Mouse (Mus musculus): ENCODE data around the gene Olfr622. TPM values are rescaled to one million over a fixed set of nuclear protein-coding genes. Genes with fewer than 3 reads are reported as not detected.

The Olfr622 gene
- not detected in 2 replicates for polyA plus RNA-seq (2015; fragmentation: Nextera tagmentation; extraction: Ambion mirVana)

DNA sequence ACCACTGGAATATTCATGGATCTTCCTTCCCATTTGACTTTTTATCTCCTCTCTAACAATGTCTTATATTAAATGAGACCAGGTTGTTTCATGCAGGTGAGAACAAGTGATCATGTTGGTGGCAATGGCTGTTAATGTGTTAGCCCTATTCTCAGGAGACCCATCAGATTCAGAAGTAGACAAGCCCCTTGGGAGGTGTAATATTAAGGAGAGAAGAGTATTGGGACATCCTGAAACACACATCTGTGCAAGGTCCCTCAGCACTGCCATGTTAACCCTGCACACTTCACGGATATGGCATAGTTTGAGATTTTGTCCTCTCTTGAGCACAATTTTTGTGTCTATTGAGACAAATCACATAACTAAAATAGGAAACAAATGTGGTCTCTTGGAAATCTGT lies at the start of gene Olfr622:
Olfr622 (minus strand) TSS at position 101 of the 400 bp plus-strand sequence.
- Histone ChIP-seq H3K9me3 (replicated peaks) (no peaks in the 10 kb centered on the region), H3K4me2 (no peak within 1 kb of the TSS), H3K36me3 (no peaks in the 10 kb centered on the region), H3K4me1 (no peaks in the 10 kb centered on the region), H3K4me3 (replicated peaks) (no peak within 1 kb of the TSS), H3K27me3 (replicated peaks) (no peaks in the 10 kb centered on the region), H3K27ac (replicated peaks) (no peak within 1 kb of the TSS), H3K9ac (replicated peaks) (no peak within 1 kb of the TSS)
- WGBS: 74% methylated on average over 1 of the region's 1 CpGs
- no peak for ATAC-seq (ENCODE audit: low FRiP score)

DNA sequence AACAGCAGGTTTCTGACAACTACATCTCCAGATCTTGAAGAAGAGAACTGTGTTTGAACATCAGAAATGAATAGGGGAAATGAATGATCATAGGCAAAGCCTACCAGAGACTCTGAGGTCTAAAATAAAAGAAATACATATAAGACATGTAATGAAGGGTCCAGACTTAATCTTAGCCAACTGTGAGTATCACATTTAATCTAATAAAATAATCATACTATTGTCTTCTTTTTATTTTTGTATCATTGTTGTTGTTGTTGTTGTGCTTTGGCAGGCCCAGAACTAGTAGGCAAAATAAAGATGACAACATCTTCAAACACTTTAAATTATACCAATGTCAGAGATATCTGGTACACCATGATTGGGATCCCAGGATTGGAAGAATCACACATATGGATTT lies 39.9 kb upstream of the Olfr622 start, which contains the start of gene Olfr625-ps1:
Olfr625-ps1 (plus strand) TSS at position 301 of the 400 bp plus-strand sequence.
- ATAC-seq (ENCODE audit: low FRiP score): no peak
- H3K4me2 ChIP-seq: no peak within 1 kb of the TSS
- no peaks in the 10 kb centered on the region for H3K4me1 ChIP-seq
- no peaks in the 10 kb centered on the region for H3K36me3 ChIP-seq
- H3K27me3 ChIP-seq (replicated peaks): no peaks in the 10 kb centered on the region
- H3K4me3 ChIP-seq (replicated peaks): no peak within 1 kb of the TSS
- no peaks in the 10 kb centered on the region for H3K9me3 ChIP-seq (replicated peaks)
- no peak within 1 kb of the TSS for H3K27ac ChIP-seq (replicated peaks)
- no peak within 1 kb of the TSS for H3K9ac ChIP-seq (replicated peaks)

GRCm38 (mm10) chr7:103671091-103671490 lies 28.6 kb upstream of the Olfr622 start, which contains the start of gene Olfr624:
Gene Olfr624, minus strand, starts transcription at chr7:103671191.
- no peaks in the 10 kb centered on the region for H3K9me3 ChIP-seq (replicated peaks)
- no peak for ATAC-seq (ENCODE audit: low FRiP score)
- WGBS: 88% methylated on average over 2 of the region's 2 CpGs

GRCm38 (mm10) chr7:103663598-103663997 lies 21.1 kb upstream of the Olfr622 start, which contains the start of gene Olfr623:
Gene Olfr623, minus strand, starts transcription at chr7:103663698.
- Histone ChIP-seq H3K4me1 (no peaks in the 10 kb centered on the region), H3K9me3 (replicated peaks) (no peaks in the 10 kb centered on the region), H3K27ac (replicated peaks) (no peak within 1 kb of the TSS), H3K4me3 (replicated peaks) (no peak within 1 kb of the TSS), H3K9ac (replicated peaks) (no peak within 1 kb of the TSS), H3K27me3 (replicated peaks) (no peaks in the 10 kb centered on the region), H3K4me2 (no peak within 1 kb of the TSS), H3K36me3 (no peaks in the 10 kb centered on the region)
- ATAC-seq (ENCODE audit: low FRiP score): no peak

More at GRCm38 (mm10) chr7:103671091-103671490, 28.6 kb upstream of the Olfr622 start, which contains the start of gene Olfr624:
- Histone ChIP-seq H3K4me1 (no peaks in the 10 kb centered on the region), H3K4me2 (no peak within 1 kb of the TSS), H3K27me3 (replicated peaks) (no peaks in the 10 kb centered on the region), H3K9ac (replicated peaks) (no peak within 1 kb of the TSS), H3K36me3 (no peaks in the 10 kb centered on the region), H3K27ac (replicated peaks) (no peak within 1 kb of the TSS), H3K4me3 (replicated peaks) (no peak within 1 kb of the TSS)

GRCm38 (mm10) chr7:103644070-103644469 lies 1.6 kb upstream of the Olfr622 start:
- WGBS: 80% methylated on average over 4 of the region's 4 CpGs
- H3K27me3 ChIP-seq (replicated peaks): no peaks in the 10 kb centered on the region
- no peak overlapping the region for H3K27ac ChIP-seq (replicated peaks)
- no peak for ATAC-seq (ENCODE audit: low FRiP score)
- no peak overlapping the region for H3K4me3 ChIP-seq (replicated peaks)
- H3K4me2 ChIP-seq: no peak overlapping the region
- no peaks in the 10 kb centered on the region for H3K36me3 ChIP-seq
- H3K9me3 ChIP-seq (replicated peaks): no peaks in the 10 kb centered on the region
- H3K4me1 ChIP-seq: no peaks in the 10 kb centered on the region
- H3K9ac ChIP-seq (replicated peaks): no peak overlapping the region

- Histone ChIP-seq H3K4me1 (no peaks in the 10 kb centered on the region), H3K27ac (replicated peaks) (no peak overlapping the region), H3K4me2 (no peak overlapping the region), H3K4me3 (replicated peaks) (no peak overlapping the region), H3K9me3 (replicated peaks) (no peaks in the 10 kb centered on the region), H3K36me3 (no peaks in the 10 kb centered on the region), H3K9ac (replicated peaks) (no peak overlapping the region), H3K27me3 (replicated peaks) (no peaks in the 10 kb centered on the region)
- no peak for ATAC-seq (ENCODE audit: low FRiP score)
Observed at GRCm38 (mm10) chr7:103636795-103637194, 5.7 kb downstream of the Olfr622 start.

GRCm38 (mm10) chr7:103612434-103612833 lies 30.1 kb downstream of the Olfr622 start, which contains the start of gene Olfr620:
Gene Olfr620, minus strand, starts transcription at chr7:103612534.
- H3K27me3 ChIP-seq (replicated peaks): no peaks in the 10 kb centered on the region
- H3K4me3 ChIP-seq (replicated peaks): no peak within 1 kb of the TSS
- no peak within 1 kb of the TSS for H3K9ac ChIP-seq (replicated peaks)
- no peaks in the 10 kb centered on the region for H3K4me1 ChIP-seq
- no peak within 1 kb of the TSS for H3K27ac ChIP-seq (replicated peaks)
- H3K36me3 ChIP-seq: no peaks in the 10 kb centered on the region
- ATAC-seq (ENCODE audit: low FRiP score): no peak
- WGBS: 79% methylated on average over 2 of the region's 2 CpGs
- H3K9me3 ChIP-seq (replicated peaks): no peaks in the 10 kb centered on the region
- H3K4me2 ChIP-seq: no peak within 1 kb of the TSS

- 91% methylated on average over 2 of the region's 2 CpGs for WGBS
- Histone ChIP-seq H3K9me3 (replicated peaks) (no peaks in the 10 kb centered on the region), H3K4me2 (no peak overlapping the region), H3K36me3 (no peaks in the 10 kb centered on the region), H3K27ac (replicated peaks) (no peak overlapping the region), H3K9ac (replicated peaks) (no peak overlapping the region), H3K4me1 (no peaks in the 10 kb centered on the region), H3K27me3 (replicated peaks) (no peaks in the 10 kb centered on the region), H3K4me3 (replicated peaks) (no peak overlapping the region)
- ATAC-seq (ENCODE audit: low FRiP score): no peak
Observed at GRCm38 (mm10) chr7:103607425-103607824, 35.1 kb downstream of the Olfr622 start.

GRCm38 (mm10) chr7:103600275-103600674 lies 42.2 kb downstream of the Olfr622 start, which contains the start of gene Olfr619:
Gene Olfr619, plus strand, starts transcription at chr7:103600575.
- Histone ChIP-seq H3K4me1 (no peaks in the 10 kb centered on the region), H3K4me2 (no peak within 1 kb of the TSS), H3K4me3 (replicated peaks) (no peak within 1 kb of the TSS), H3K9ac (replicated peaks) (no peak within 1 kb of the TSS), H3K27ac (replicated peaks) (no peak within 1 kb of the TSS), H3K9me3 (replicated peaks) (no peaks in the 10 kb centered on the region), H3K27me3 (replicated peaks) (no peaks in the 10 kb centered on the region), H3K36me3 (no peaks in the 10 kb centered on the region)
- ATAC-seq (ENCODE audit: low FRiP score): no peak

- Histone ChIP-seq H3K27ac (replicated peaks) (no peak within 1 kb of the TSS), H3K9ac (replicated peaks) (no peak within 1 kb of the TSS), H3K9me3 (replicated peaks) (no peaks in the 10 kb centered on the region), H3K4me1 (no peaks in the 10 kb centered on the region), H3K36me3 (no peaks in the 10 kb centered on the region), H3K27me3 (replicated peaks) (no peaks in the 10 kb centered on the region), H3K4me3 (replicated peaks) (no peak within 1 kb of the TSS), H3K4me2 (no peak within 1 kb of the TSS)
- ATAC-seq (ENCODE audit: low FRiP score): no peak
- WGBS: 68% methylated on average over 2 of the region's 2 CpGs
Observed at GRCm38 (mm10) chr7:103589803-103590202, 52.7 kb downstream of the Olfr622 start, which contains the start of gene Olfr618. Gene Olfr618, plus strand, starts transcription at chr7:103590103.
